Mouse (Mus musculus) testis, adult 2 months (tissue): ENCODE results near the gene 2410002F23Rik.

Source experiments
- CTCF ChIP-seq: fragments of 200-500 bp; IDR thresholded peaks from 2 replicates; pipeline ENCODE4 v1.5.1; 2012; ENCODE audit warnings: low read depth, mild to moderate bottlenecking, inconsistent platforms, low read length, moderate library complexity; ENCODE audit not compliant: control insufficient read depth, insufficient read depth, insufficient replicate concordance
- POLR2A ChIP-seq: fragments of 200-500 bp; IDR thresholded peaks from 2 replicates; pipeline ENCODE4 v1.6.1; 2012; ENCODE audit warnings: low read depth, mild to moderate bottlenecking, inconsistent platforms, low read length, moderate library complexity; ENCODE audit not compliant: control insufficient read depth

DNA sequence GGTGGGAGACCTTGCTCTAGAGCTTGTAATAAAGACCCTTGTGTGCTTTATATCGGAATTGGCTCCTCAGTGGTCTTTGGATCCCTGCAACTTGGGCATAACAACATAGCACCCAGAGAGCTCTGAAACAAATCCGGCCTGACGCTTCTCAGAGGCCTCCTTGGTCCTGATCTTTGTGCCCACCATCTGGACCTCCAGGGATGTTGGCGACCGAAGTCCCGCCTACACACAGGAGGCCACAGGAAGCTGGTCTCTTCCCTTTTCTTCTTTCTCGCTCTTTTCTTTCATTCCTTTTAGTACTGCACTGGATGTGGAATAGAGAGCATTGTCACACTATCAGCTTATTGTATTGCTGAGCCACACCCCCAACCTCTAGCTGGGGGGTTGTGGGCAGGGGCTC lies 26.9 kb downstream of the 2410002F23Rik start:
- TF ChIP-seq CTCF, result no peak
- TF ChIP-seq POLR2A, result no peak
